Mouse (Mus musculus): ENCODE measurements around the gene Utrn.

DNA sequence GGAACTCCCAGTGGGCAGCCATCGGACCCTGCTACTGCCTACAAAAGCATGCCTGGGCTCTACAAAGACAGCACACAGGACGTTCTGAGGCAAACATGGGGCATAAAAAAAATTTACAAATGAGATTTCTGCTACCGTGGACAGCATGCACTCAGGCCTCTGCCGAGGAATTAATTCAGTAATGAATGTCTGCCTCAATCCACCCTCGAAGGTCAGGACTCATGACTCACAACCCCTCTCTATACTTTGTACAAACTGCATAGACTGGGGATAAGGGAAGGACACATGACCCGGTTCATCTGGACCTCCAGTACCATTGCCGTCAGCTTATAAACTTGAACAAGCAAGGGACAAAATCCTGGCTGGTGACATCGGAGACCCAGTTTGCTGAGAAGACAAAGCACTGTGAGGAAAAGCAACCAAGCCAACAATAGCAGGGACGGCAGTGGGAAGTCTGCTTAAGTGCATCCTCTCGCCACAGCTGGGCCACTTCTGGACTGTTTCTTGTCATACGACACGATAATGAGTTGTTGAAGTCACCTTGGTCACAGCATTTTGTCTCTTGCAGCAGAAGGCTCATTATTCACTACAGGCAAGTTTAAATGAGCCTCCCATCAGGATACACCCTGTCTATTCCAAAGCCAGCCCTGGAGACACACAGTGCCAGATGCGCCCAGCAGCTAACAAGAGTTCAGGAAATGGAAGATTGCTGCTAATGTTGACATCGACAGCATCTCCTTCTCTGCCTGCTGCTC lies 144.7 kb downstream of the Utrn start:
- TF ChIP-seq CTCF (IDR thresholded peaks at IDR 0.05; ENCODE audit: low read depth, low read length), result no peak
- TF ChIP-seq POLR2A (IDR thresholded peaks at IDR 0.05; ENCODE audit: insufficient read depth, low read length), result no peak
- no peak for TF ChIP-seq EP300 (IDR thresholded peaks at IDR 0.05; ENCODE audit: insufficient read depth, low read depth, low read length)

Data from ES-Bruce4 (cell line).